Mouse (Mus musculus) large intestine, adult 2 months (tissue): ENCODE measurements at regions not wholly inside any gene's neighbourhood (a gene's known extent, or its start where the extent isn't known, plus 50 kb on each side); places are given as distances from the start of the nearest gene placed in this dataset.

Experiments
- DNase-seq: peaks from one replicate; pipeline ENCODE4 v3.0.0-alpha.2; 2012; ENCODE audit warnings: low read depth, low spot score
- WGBS: fragments of 180-500 bp; shearing (Covaris S2); methylation state at CpG from one replicate; pipeline ENCODE4 v1.1.7; 2018; 5-methylcytosine and 5-hydroxymethylcytosine counted together

GRCm38 (mm10) chr6:33117877-33118276 is 57.8 kb upstream of the Chchd3 start:
- WGBS: 40% methylated on average over 1 of the region's 1 CpGs
- no peak for DNase-seq

- DNase-seq: no peak
Measured at GRCm38 (mm10) chr6:33120581-33120980, 60.5 kb upstream of the Chchd3 start.

- DNase-seq: peak; percentile 11
- WGBS: 6% methylated on average over 8 of the region's 8 CpGs
Measured at GRCm38 (mm10) chr6:33126574-33126973, 66.5 kb upstream of the Chchd3 start.

GRCm38 (mm10) chr6:33136906-33137305 is 76.8 kb upstream of the Chchd3 start:
- no peak for DNase-seq
- WGBS: 75% methylated on average over 7 of the region's 7 CpGs

DNA sequence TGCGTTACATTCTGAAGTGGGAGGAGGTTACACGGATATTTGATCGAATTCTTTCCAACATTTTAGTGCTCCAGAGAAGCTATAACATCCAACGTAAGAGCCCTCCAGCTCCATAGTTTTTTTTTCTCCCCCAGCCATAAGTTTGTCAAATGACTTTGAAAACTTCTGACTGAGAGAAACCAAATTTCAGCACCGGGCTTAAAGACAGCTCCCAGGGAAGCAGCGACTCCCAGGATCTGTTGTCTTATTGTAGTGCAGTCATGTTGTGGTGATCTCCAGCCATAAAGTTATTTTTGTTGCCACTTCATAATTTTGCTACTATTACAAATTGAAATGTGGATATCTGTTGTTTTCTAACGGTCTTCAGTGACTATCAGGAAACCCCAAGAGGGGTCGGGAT is 77.8 kb upstream of the Chchd3 start:
- DNase-seq: no peak
- WGBS: 43% methylated on average over 8 of the region's 8 CpGs

DNA sequence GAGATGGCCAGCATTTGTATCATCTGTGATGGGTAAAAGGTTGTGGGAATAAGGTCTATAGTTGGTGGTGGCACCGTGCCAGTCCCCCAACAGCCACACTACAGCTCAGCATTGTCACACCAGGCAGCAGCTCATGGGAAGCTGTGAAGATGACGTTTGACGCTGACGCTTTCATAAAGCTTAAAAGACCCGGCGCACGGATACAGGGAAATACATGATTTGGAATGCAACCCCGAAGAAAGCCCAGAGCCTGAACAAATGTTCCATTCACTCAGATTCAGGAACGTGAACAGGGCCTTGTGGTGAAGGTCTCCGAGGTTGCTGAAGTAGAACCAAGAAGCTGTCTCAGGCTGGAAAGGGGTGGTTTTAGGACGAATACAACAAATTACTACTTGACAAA is 82.4 kb upstream of the Exoc4 start:
- 88% methylated on average over 11 of the region's 11 CpGs for WGBS
- DNase-seq: no peak

- DNase-seq: no peak
- WGBS: 63% methylated on average over 12 of the region's 12 CpGs
Measured at GRCm38 (mm10) chr6:33173606-33174005, 75.3 kb upstream of the Exoc4 start.

DNA sequence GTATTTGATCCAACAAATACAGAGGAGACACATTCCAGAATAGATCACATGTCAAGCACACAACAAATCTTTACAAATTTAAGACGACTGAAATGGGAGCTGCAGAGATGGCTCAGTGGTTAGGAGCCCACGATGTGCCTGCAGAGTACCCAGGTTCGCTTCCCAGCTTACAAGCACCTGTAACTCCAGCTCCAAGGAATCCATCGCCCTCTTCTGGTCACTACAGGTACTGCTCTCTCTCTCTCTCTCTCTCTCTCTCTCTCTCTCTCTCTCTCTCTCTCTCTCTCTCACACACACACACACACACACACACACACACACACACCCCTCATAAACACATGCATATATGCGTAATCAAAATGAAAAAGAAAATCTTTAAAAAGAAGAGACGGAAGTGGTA is 74.3 kb upstream of the Exoc4 start:
- no peak for DNase-seq
- 60% methylated on average over 6 of the region's 6 CpGs for WGBS

DNA sequence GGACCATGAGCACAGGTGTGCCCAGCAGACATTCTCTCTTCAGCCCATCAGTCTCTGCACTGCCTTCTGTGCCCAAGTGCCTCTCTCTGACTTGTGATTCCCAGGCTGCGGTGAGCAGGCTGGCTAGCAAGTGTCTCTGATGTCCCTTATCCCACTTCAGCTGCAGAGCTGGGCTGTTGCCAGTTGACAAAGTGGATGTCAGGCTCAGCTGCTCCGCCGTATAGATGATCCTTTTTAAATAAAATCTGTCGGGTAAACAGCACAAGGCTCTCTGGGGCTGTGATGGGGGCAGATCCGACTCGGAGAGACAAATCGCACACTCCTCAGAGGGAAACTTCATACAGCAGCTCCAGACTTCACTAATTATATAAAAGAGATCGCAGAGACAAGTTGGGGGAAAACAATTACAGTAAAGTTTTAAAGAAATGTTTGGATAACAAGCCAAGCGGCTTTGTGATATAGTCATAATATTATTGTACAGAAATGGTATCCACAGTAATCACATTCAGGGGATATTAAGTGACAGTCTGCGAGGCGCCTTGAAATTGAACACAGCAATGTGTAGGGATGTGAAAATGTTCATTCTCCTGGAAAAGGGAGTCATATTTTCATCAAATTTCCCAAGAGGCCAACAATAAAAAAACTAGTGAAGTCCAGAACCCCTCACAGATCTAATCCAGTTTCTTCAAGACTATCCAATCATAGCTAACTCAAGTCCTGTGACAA is 59.2 kb upstream of the Exoc4 start:
- WGBS: 60% methylated on average over 11 of the region's 11 CpGs
- DNase-seq: no peak

- WGBS: 60% methylated on average over 3 of the region's 3 CpGs
- DNase-seq: no peak
Measured at GRCm38 (mm10) chr6:33193823-33194222, 55.1 kb upstream of the Exoc4 start.
